Comparison of ENCODE assay signal across 14 mouse cellular contexts in genomic region chr11:110874626-110875025, GRCm38 (mm10).
DNase-seq lines count a peak whose midpoint lies in the region; ATAC-seq lines count a peak whose summit lies in the region.
"Had no signal": no experiment of that assay in that cellular context is flagged by ENCODE, and none has a peak within 500 bp of the region (broad histone marks: within the 10 kb centered on the region; RNA-seq: fewer than 3 reads in every experiment).

No protein-coding gene starts in this region.

- H3K9me3 ChIP-seq in liver, embryonic 16.5 days (replicated peaks; ENCODE audit: control insufficient read depth, low read length) = no peaks in the 10 kb centered on the region
- H3K9me3 ChIP-seq: hindbrain, embryonic 10.5 days; limb, embryonic 13.5 days; neural tube, embryonic 12.5 days had no signal

- H3K4me3 ChIP-seq in liver, embryonic 16.5 days (ENCODE audit: low read depth, low read length) = no peak overlapping the region
- H3K4me3 ChIP-seq: hindbrain, embryonic 10.5 days; limb, embryonic 13.5 days; neural tube, embryonic 12.5 days had no signal

- 45% methylated on average over 7 of the region's 7 CpGs for WGBS in liver, embryonic 16.5 days (ENCODE audit: insufficient replicate concordance)

- DNase-seq in heart, postnatal 4 days = peak; percentile 5
- no peak for DNase-seq in heart, postnatal 14 days
- DNase-seq in Muller cell, postnatal 12 days (ENCODE audit: inconsistent ontology term) = peak; percentile 37
- DNase-seq in c-Kit-positive CD71-positive TER-119-negative erythroid progenitor cells, embryonic 14.5 days (ENCODE audit: low read depth) = peak; percentile 17
- DNase-seq in thymus, postnatal 10 days (ENCODE audit: low spot score in 2 of 2) = no peak
- DNase-seq: cerebellum, adult 11-12 months; midbrain, embryonic 14.5 days had no signal

- H3K4me1 ChIP-seq in liver, embryonic 16.5 days (ENCODE audit: control insufficient read depth, low read depth, low read length) = no peaks in the 10 kb centered on the region
- H3K4me1 ChIP-seq: hindbrain, embryonic 10.5 days; limb, embryonic 13.5 days; neural tube, embryonic 12.5 days had no signal

- peak; percentile 35; the same call in 1 of the 2 replicates for ATAC-seq in liver, embryonic 16.5 days (ENCODE audit: low read depth)
- no peak for ATAC-seq in CD4-positive, CD25-positive, alpha-beta regulatory T cell, adult 4 months
- ATAC-seq: intestine, embryonic 16.5 days had no signal

- no peak overlapping the region for H3K4me2 ChIP-seq in liver, embryonic 16.5 days (ENCODE audit: low read depth, low read length)
- H3K4me2 ChIP-seq: heart, embryonic 11.5 days; limb, embryonic 13.5 days; neural tube, embryonic 12.5 days had no signal

- no peaks in the 10 kb centered on the region for H3K36me3 ChIP-seq in liver, embryonic 16.5 days (ENCODE audit: control insufficient read depth, insufficient read depth)
- H3K36me3 ChIP-seq: hindbrain, embryonic 10.5 days; limb, embryonic 13.5 days; neural tube, embryonic 12.5 days had no signal

- H3K27ac ChIP-seq in liver, embryonic 16.5 days (ENCODE audit: low read length) = no peak overlapping the region
- H3K27ac ChIP-seq: hindbrain, embryonic 10.5 days; limb, embryonic 13.5 days; neural tube, embryonic 12.5 days had no signal

- intact Hi-C loops in heart, postnatal 14 days (cut with DNase I) = no loop called here

- H3K9ac ChIP-seq in liver, embryonic 16.5 days (ENCODE audit: low read depth, low read length) = no peak overlapping the region
- H3K9ac ChIP-seq: limb, embryonic 13.5 days; neural tube, embryonic 12.5 days had no signal

- no peaks in the 10 kb centered on the region for H3K27me3 ChIP-seq in liver, embryonic 16.5 days (ENCODE audit: control insufficient read depth, insufficient read depth, low read depth, low read length)
- H3K27me3 ChIP-seq: limb, embryonic 13.5 days; neural tube, embryonic 12.5 days had no signal

Comparison
In these comparisons a context has a peak if more than half of its experiments do, and no peak if none do; other contexts are left out.
1. DNase-seq: peak in heart, postnatal 4 days (single experiment), Muller cell, postnatal 12 days (single experiment) and c-Kit-positive CD71-positive TER-119-negative erythroid progenitor cells, embryonic 14.5 days (single experiment); none in heart, postnatal 14 days (0 of 2) and thymus, postnatal 10 days (0 of 2).